Mouse (Mus musculus): ENCODE data around the gene Rheb. TPM values are rescaled to one million over a fixed set of nuclear protein-coding genes. Genes with fewer than 3 reads are reported as not detected.

Gene Rheb
- polyA plus RNA-seq, 1 experiment from 2014 or later = 242 TPM

- Histone ChIP-seq H3K9ac (ENCODE audit: low read depth, low read length) (no peak overlapping the region), H3K27me3 (ENCODE audit: control insufficient read depth, insufficient read depth, low read length) (no peaks in the 10 kb centered on the region), H3K27ac (ENCODE audit: low read depth, low read length) (no peak overlapping the region), H3K36me3 (ENCODE audit: control insufficient read depth, insufficient read depth, low read length) (peaks cover 14% of the 10 kb centered on the region), H3K4me3 (ENCODE audit: low read depth, low read length) (no peak overlapping the region), H3K4me1 (ENCODE audit: control insufficient read depth, insufficient read depth, low read length) (peaks cover 9% of the 10 kb centered on the region), H3K9me3 (replicated peaks; ENCODE audit: control insufficient read depth, low read length) (no peaks in the 10 kb centered on the region), H3K4me2 (no peak overlapping the region)
- WGBS (ENCODE audit: insufficient replicate concordance) = 81% methylated on average over 4 of the region's 4 CpGs
- ATAC-seq (replicated peaks; ENCODE audit: insufficient number of reproducible peaks, low FRiP score, low TSS enrichment) = no peak
Observed at GRCm38 (mm10) chr5:24817191-24817590, 25.2 kb downstream of the Rheb start.

GRCm38 (mm10) chr5:24813946-24814345 is 28.5 kb downstream of the Rheb start:
- WGBS (ENCODE audit: insufficient replicate concordance) = 88% methylated on average over 3 of the region's 3 CpGs
- no peak overlapping the region for H3K27ac ChIP-seq (ENCODE audit: low read depth, low read length)
- no peak for ATAC-seq (replicated peaks; ENCODE audit: insufficient number of reproducible peaks, low FRiP score, low TSS enrichment)

GRCm38 (mm10) chr5:24813005-24813404 is 29.4 kb downstream of the Rheb start:
- no peaks in the 10 kb centered on the region for H3K9me3 ChIP-seq (replicated peaks; ENCODE audit: control insufficient read depth, low read length)
- no peak overlapping the region for H3K9ac ChIP-seq (ENCODE audit: low read depth, low read length)
- H3K4me1 ChIP-seq (ENCODE audit: control insufficient read depth, insufficient read depth, low read length) = no peaks in the 10 kb centered on the region
- 75% methylated on average over 4 of the region's 4 CpGs for WGBS (ENCODE audit: insufficient replicate concordance)
- H3K36me3 ChIP-seq (ENCODE audit: control insufficient read depth, insufficient read depth, low read length) = peaks cover 26% of the 10 kb centered on the region
- no peak overlapping the region for H3K27ac ChIP-seq (ENCODE audit: low read depth, low read length)
- no peak for ATAC-seq (replicated peaks; ENCODE audit: insufficient number of reproducible peaks, low FRiP score, low TSS enrichment)
- H3K27me3 ChIP-seq (ENCODE audit: control insufficient read depth, insufficient read depth, low read length) = no peaks in the 10 kb centered on the region
- no peak overlapping the region for H3K4me3 ChIP-seq (ENCODE audit: low read depth, low read length)
- H3K4me2 ChIP-seq = no peak overlapping the region

More at GRCm38 (mm10) chr5:24813946-24814345, 28.5 kb downstream of the Rheb start:
- H3K9ac ChIP-seq (ENCODE audit: low read depth, low read length) = no peak overlapping the region
- H3K4me3 ChIP-seq (ENCODE audit: low read depth, low read length) = no peak overlapping the region
- no peaks in the 10 kb centered on the region for H3K27me3 ChIP-seq (ENCODE audit: control insufficient read depth, insufficient read depth, low read length)
- no peaks in the 10 kb centered on the region for H3K9me3 ChIP-seq (replicated peaks; ENCODE audit: control insufficient read depth, low read length)
- no peaks in the 10 kb centered on the region for H3K4me1 ChIP-seq (ENCODE audit: control insufficient read depth, insufficient read depth, low read length)
- H3K36me3 ChIP-seq (ENCODE audit: control insufficient read depth, insufficient read depth, low read length) = peaks cover 24% of the 10 kb centered on the region
- H3K4me2 ChIP-seq = no peak overlapping the region

GRCm38 (mm10) chr5:24805222-24805621 is 37.2 kb downstream of the Rheb start:
- no peak for ATAC-seq (replicated peaks; ENCODE audit: insufficient number of reproducible peaks, low FRiP score, low TSS enrichment)
- H3K27me3 ChIP-seq (ENCODE audit: control insufficient read depth, insufficient read depth, low read length) = no peaks in the 10 kb centered on the region
- no peak overlapping the region for H3K27ac ChIP-seq (ENCODE audit: low read depth, low read length)
- no peak overlapping the region for H3K4me2 ChIP-seq
- no peaks in the 10 kb centered on the region for H3K9me3 ChIP-seq (replicated peaks; ENCODE audit: control insufficient read depth, low read length)
- no peak overlapping the region; the same call in 1 of the 2 replicates for H3K9ac ChIP-seq (ENCODE audit: low read depth, low read length)
- peaks cover 32% of the 10 kb centered on the region for H3K36me3 ChIP-seq (ENCODE audit: control insufficient read depth, insufficient read depth, low read length)
- H3K4me3 ChIP-seq (ENCODE audit: low read depth, low read length) = no peak overlapping the region
- H3K4me1 ChIP-seq (ENCODE audit: control insufficient read depth, insufficient read depth, low read length) = no peaks in the 10 kb centered on the region
- WGBS (ENCODE audit: insufficient replicate concordance) = 84% methylated on average over 6 of the region's 6 CpGs

- 88% methylated on average over 8 of the region's 8 CpGs for WGBS (ENCODE audit: insufficient replicate concordance)
- Histone ChIP-seq H3K9me3 (replicated peaks; ENCODE audit: control insufficient read depth, low read length) (no peaks in the 10 kb centered on the region), H3K4me2 (no peak overlapping the region), H3K4me3 (ENCODE audit: low read depth, low read length) (no peak overlapping the region), H3K27ac (ENCODE audit: low read depth, low read length) (no peak overlapping the region), H3K4me1 (ENCODE audit: control insufficient read depth, insufficient read depth, low read length) (no peaks in the 10 kb centered on the region), H3K27me3 (ENCODE audit: control insufficient read depth, insufficient read depth, low read length) (no peaks in the 10 kb centered on the region), H3K9ac (ENCODE audit: low read depth, low read length) (no peak overlapping the region), H3K36me3 (ENCODE audit: control insufficient read depth, insufficient read depth, low read length) (peaks cover 32% of the 10 kb centered on the region)
- no peak for ATAC-seq (replicated peaks; ENCODE audit: insufficient number of reproducible peaks, low FRiP score, low TSS enrichment)
Observed at GRCm38 (mm10) chr5:24804661-24805060, 37.8 kb downstream of the Rheb start.

GRCm38 (mm10) chr5:24801841-24802624 is 40.4 kb downstream of the Rheb start:
- Histone ChIP-seq H3K9ac (ENCODE audit: low read depth, low read length) (no peak overlapping the region), H3K27ac (ENCODE audit: low read depth, low read length) (no peak overlapping the region), H3K4me1 (ENCODE audit: control insufficient read depth, insufficient read depth, low read length) (no peaks in the 10 kb centered on the region), H3K27me3 (ENCODE audit: control insufficient read depth, insufficient read depth, low read length) (no peaks in the 10 kb centered on the region), H3K4me2 (no peak overlapping the region), H3K4me3 (ENCODE audit: low read depth, low read length) (no peak overlapping the region), H3K9me3 (replicated peaks; ENCODE audit: control insufficient read depth, low read length) (no peaks in the 10 kb centered on the region), H3K36me3 (ENCODE audit: control insufficient read depth, insufficient read depth, low read length) (peaks cover 23% of the 10 kb centered on the region)
- ATAC-seq (replicated peaks; ENCODE audit: insufficient number of reproducible peaks, low FRiP score, low TSS enrichment) = no peak
- 58% methylated on average over 6 of the region's 6 CpGs for WGBS (ENCODE audit: insufficient replicate concordance)

- no peaks in the 10 kb centered on the region for H3K27me3 ChIP-seq (ENCODE audit: control insufficient read depth, insufficient read depth, low read length)
- no peak overlapping the region for H3K4me3 ChIP-seq (ENCODE audit: low read depth, low read length)
- H3K4me2 ChIP-seq = no peak overlapping the region
- H3K4me1 ChIP-seq (ENCODE audit: control insufficient read depth, insufficient read depth, low read length) = no peaks in the 10 kb centered on the region
- no peak overlapping the region for H3K9ac ChIP-seq (ENCODE audit: low read depth, low read length)
- H3K27ac ChIP-seq (ENCODE audit: low read depth, low read length) = no peak overlapping the region
- peaks cover 11% of the 10 kb centered on the region for H3K36me3 ChIP-seq (ENCODE audit: control insufficient read depth, insufficient read depth, low read length)
- no peak for ATAC-seq (replicated peaks; ENCODE audit: insufficient number of reproducible peaks, low FRiP score, low TSS enrichment)
- H3K9me3 ChIP-seq (replicated peaks; ENCODE audit: control insufficient read depth, low read length) = no peaks in the 10 kb centered on the region
Observed at GRCm38 (mm10) chr5:24800416-24800815, 42.0 kb downstream of the Rheb start.

GRCm38 (mm10) chr5:24798639-24799038 is 43.8 kb downstream of the Rheb start:
- Histone ChIP-seq H3K27ac (ENCODE audit: low read depth, low read length) (no peak overlapping the region), H3K4me2 (no peak overlapping the region), H3K4me1 (ENCODE audit: control insufficient read depth, insufficient read depth, low read length) (no peaks in the 10 kb centered on the region), H3K4me3 (ENCODE audit: low read depth, low read length) (no peak overlapping the region), H3K9me3 (replicated peaks; ENCODE audit: control insufficient read depth, low read length) (no peaks in the 10 kb centered on the region), H3K36me3 (ENCODE audit: control insufficient read depth, insufficient read depth, low read length) (peaks cover 8% of the 10 kb centered on the region), H3K9ac (ENCODE audit: low read depth, low read length) (no peak overlapping the region), H3K27me3 (ENCODE audit: control insufficient read depth, insufficient read depth, low read length) (no peaks in the 10 kb centered on the region)
- 62% methylated on average over 10 of the region's 10 CpGs for WGBS (ENCODE audit: insufficient replicate concordance)
- no peak for ATAC-seq (replicated peaks; ENCODE audit: insufficient number of reproducible peaks, low FRiP score, low TSS enrichment)

GRCm38 (mm10) chr5:24797858-24798257 is 44.6 kb downstream of the Rheb start:
- 0 out of 2 replicates have a peak, but pooled peaks cover 5% of the 10 kb centered on the region for H3K36me3 ChIP-seq (ENCODE audit: control insufficient read depth, insufficient read depth, low read length)
- no peak overlapping the region for H3K27ac ChIP-seq (ENCODE audit: low read depth, low read length)
- no peaks in the 10 kb centered on the region for H3K27me3 ChIP-seq (ENCODE audit: control insufficient read depth, insufficient read depth, low read length)
- no peak overlapping the region for H3K9ac ChIP-seq (ENCODE audit: low read depth, low read length)
- H3K4me2 ChIP-seq = no peak overlapping the region
- whole genome bisulfite sequencing (ENCODE audit: insufficient replicate concordance) = 53% methylated on average over 7 of the region's 7 CpGs
- no peak for ATAC-seq (replicated peaks; ENCODE audit: insufficient number of reproducible peaks, low FRiP score, low TSS enrichment)
- H3K9me3 ChIP-seq (replicated peaks; ENCODE audit: control insufficient read depth, low read length) = no peaks in the 10 kb centered on the region
- H3K4me3 ChIP-seq (ENCODE audit: low read depth, low read length) = no peak overlapping the region
- H3K4me1 ChIP-seq (ENCODE audit: control insufficient read depth, insufficient read depth, low read length) = no peaks in the 10 kb centered on the region
